Mouse (Mus musculus): ENCODE measurements around the gene Ap5m1.

DNA sequence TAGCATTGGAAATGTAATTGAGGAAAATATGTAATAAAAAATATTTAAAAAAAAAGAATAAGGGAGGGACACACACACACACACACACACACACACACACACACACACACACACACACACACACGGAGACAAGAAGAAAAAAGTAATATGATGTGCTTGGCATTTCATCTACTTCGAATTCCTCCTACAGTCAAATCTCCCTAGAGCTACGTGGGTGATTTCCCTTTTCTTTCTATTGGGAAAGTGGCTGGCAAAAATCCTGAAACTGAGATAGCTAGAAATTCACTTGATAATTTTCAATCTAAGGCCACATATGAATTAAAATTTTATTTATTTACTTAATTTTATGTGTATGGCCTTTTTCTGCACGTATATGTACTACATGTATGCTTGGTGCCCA is 20.3 kb upstream of the Ap5m1 start:
- TF ChIP-seq CTCF (IDR thresholded peaks at IDR 0.05) (no peak), POLR2A (IDR thresholded peaks at IDR 0.05; ENCODE audit: insufficient read depth, low read depth, low read length) (no peak), EP300 (IDR thresholded peaks at IDR 0.05; ENCODE audit: insufficient read depth, low read depth, low read length) (no peak)
